Mouse (Mus musculus) spleen, adult 12 weeks (tissue): Measurements from ENCODE around the gene Fras1.

Source experiments
- DNase-seq: peaks from one replicate; pipeline ENCODE4 v3.0.0; 2022; ENCODE audit warnings: low spot score

Gene Fras1

DNA sequence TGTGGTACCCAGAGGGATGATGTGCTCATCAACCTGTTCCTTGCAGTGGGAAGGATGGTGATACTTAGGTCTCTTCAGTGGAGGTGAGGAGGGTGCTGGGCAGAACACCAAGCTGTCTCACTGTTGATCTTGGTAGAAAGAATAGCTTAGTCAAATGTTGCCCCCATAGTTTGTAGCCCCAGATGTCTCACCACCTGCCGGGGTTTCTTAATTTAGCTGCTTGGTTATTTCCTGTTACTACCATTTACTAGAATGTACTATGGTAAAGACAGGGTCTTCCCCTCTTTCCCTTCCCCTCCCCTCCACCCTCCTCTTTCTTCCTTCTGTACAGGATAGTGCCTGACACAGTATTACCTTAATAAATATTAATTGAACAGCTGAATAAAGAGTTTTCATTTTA is 118.7 kb downstream of the Fras1 start:
- no peak for DNase-seq

DNA sequence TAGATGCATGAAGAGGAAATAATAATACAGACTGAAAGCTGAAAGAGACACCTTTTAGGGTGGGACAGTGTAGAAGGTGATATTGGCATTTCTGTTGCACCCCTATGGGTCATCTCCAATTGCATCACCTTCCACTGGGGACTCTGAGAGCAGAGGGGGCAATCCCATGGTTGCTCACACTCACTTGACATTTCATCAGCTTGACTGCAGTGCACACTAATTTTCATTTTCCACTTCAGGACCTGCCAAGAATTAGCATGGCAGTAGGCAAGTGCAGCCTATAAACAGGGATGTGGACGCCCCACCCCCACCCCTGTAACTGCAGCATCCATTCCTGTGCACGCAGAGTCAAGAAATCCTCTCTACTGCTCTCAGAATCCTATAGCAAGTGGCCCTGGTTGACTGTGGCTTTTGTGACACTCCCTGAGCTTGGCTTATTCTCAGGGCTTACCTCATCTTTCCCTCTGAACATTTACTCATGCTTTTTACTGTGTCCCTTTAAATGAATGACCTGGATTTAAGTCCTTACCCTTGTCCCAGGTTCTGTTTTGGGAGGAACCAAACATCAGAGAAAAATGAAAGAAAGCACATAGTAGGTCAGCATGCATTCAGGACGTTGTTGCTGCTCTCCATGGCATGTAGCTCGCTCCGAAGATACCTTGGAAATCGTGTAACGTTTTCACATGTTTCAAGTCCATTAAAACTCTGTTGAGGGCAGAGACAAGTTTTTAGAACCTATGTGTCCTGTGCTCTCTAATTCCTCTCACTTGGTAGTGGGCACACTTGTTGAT is 120.9 kb downstream of the Fras1 start:
- DNase-seq, result no peak

DNA sequence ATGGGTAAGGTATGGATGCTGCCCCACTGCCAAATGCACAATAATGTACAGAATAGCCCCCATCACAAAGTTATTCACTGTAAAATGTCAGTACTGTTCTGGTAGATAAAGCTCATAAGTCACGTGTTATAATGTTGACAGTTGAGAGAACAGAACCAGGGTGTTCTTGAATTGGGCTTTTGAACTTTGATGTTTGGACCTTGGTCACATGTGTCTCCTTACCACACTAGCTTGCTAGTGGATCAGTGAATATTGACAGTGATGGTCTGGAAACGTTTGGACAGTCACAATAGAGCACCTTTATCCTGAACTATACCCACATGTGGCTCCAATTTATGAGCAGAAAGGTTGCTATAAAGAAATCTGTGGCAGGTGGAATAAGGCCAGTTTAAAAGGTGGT is 124.3 kb downstream of the Fras1 start:
- DNase-seq, result no peak

DNA sequence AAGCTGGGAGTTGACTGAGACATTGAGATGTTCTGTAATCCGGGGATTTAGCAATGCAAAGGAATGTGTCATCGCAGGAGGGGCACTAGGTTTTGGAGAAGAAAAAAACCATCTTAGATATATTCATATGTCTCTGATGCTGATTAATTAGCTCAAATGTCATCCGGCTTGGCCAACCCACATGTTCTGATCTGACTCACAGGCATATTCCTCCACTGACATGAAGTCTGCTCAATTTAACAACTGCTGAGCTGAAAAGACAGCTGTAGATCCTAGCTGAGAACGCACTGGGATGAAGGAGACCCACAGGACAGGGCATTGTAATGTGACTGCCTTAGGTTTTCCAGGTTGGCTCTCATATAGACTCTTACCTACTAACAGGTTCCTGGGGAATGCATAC is 128.0 kb downstream of the Fras1 start:
- DNase-seq, result no peak

DNA sequence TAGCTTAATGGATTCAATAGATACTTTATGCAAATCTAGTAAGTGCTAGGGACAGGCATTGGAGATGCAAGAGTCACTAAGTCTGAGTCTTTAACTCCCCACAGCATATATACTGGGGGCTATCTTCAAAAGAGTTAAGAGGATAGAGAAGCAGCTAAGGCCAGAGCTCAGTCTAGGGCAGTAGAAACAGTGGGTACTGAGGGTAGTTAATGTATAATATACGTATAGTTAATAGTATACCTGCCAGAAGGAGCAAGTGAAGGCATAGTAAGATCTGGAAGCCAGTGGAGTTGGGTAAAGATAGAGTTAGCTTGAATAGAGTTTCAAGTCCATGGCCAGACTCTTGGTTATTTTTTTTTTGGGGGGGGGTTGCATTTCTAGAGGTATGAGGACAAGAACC is 128.6 kb downstream of the Fras1 start:
- no peak for DNase-seq

DNA sequence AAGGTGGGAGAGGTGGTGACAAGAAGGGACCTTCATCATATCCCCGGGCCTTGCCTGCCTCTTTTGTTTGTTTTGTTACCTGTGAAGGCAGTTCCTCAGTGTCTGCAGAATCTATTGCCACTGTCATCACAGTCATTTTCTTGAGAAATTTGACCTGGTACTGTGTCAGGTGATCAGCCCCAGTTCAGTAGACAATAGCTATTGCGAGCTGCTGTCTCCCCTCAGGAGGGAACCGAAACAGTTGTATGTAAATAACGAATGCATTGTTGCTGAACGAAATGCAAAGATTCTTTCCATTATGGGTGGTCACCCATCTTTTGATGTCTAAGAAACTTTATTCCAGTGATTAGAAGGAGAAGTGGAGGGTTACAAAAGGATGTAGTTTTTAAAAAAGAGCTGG is 137.2 kb downstream of the Fras1 start:
- DNase-seq, result no peak

DNA sequence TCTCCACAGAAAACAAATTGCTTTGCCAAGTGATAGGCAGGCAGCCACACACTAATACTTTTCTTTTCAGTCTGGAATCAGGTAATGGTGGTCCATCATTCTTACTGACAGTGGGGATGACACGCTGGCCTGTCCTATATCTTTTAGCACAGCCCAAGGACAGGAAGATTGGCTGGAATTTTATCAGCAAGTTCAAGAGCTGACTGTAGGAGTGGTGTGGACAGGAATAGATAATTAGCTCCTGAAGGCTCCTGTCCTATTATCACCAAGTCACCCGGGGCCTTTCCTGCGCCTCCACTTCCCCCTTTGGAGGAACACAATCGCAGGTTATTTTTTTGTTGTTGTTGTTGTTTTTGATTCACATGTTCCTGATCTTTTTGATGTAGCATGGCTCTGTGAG is 139.6 kb downstream of the Fras1 start:
- DNase-seq, result no peak

DNA sequence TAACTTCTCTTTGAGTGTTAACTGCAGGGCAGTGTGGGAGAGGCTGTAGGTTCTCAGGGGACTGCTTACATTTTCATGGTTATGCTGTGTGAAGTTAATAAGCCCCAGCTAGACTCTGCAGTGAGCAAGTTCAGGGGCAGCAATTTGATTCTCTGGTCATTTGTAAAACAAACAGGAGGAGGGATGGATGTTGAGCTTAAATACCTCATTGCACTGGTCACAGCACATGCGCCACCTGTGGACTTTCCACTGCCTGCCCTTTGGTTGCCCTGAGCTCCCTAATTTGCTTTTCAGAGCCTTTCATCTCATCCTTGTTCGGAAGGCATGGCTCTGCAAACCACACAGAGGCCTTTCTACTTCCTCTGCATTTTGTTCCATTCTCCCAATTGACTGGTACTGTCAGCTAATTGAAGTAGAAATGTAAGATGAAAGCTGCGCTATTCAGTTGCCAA is 142.1 kb downstream of the Fras1 start:
- DNase-seq, result no peak

DNA sequence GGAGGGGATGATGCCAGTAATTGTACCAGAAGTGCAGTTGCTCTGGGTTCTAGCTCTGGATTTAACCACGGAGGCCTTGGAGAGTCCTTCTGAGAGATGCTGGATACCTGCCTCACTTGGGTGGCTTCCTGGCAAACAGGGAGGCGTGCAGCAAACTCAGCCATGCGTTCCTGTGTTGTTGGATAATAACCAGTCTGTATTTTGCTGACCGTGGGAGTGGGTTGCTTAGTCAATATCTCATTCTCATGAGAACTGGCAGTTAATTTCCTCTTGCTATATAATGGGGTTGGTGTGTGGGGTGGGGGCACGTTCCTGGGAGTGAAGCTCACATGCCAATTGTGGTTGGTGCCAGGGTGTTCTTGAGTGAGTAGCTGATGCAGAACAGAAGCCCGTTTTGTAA is 142.6 kb downstream of the Fras1 start:
- no peak for DNase-seq

DNA sequence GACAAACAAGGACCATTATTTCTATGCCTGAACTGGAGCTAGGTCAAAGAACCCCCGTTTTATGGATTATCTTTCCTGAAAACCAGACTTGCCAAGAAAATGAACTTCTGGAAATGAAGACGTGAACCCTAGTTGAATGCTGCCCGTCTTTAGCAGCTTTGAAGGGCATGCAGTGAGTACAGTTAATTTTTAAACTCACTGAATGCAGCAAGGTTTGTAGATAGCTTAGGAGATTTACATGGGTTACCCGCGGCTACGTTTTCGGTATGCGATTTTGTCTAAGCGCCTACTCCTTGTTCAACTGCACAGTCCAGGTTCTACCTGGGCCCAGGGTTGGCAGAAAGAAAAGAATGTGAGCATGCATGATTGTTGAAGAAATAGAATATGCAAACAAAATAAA is 147.8 kb downstream of the Fras1 start:
- no peak for DNase-seq

DNA sequence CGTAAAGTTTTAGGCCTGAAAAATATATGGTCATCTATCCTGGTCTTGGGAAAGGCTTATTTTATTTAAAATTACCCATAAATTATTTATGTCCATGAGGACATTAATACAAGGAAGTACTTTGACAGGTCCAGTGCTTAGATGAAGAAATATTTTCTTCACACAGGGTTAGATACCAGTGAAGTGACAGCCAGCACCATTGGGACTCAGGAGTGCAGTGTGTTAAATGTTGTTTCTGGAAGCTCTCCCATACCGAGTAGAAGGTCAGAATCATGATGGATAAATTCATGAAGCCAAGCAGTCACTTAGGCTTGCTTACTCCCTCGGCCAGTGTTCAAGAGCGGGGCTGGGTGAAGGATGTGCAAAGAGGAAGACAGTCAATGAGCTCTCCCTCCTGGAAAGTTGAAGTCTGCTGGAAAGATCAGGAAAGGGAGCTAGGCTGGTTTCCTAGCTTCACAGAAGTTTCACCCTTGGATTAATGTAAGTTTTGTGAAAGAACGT is 149.2 kb downstream of the Fras1 start:
- DNase-seq, result no peak

DNA sequence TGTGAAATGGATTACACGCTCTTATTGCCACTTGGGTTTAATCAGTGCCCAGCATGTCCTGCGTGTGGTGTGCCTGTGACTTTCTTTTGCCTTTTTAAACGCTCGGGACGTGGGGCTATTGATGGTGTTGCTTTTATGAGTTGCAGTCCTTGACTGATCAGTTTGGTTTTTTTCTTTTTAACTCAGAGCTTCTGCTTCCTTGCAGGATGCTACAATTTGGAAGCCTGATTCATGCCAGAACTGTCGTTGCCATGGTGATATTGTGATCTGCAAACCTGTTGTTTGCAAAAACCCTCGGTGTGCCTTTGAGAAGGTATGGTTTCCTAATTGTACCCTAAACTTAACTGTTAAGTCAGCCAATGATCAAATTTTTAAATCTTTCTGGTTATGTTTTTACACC is 154.5 kb downstream of the Fras1 start:
- DNase-seq, result no peak

DNA sequence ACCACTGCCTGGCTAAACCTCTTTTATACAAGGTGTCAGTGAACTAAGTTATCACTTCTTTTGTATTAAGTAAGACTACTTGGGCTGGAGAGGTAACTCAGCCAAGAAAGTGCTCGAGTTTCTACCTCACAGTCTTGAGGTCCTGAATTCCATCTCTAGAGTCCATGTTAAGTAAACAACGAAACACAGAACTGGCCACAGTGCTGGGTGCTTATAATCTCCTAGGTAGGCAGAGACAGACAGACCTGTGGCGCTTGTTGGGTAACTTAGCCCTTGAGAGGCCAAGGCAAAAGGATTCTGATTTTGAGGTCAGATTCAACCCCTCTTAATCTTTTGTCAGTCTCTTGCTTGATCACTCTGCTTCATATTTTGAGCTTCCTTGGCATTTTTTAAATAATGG is 156.8 kb downstream of the Fras1 start:
- DNase-seq, result no peak

DNA sequence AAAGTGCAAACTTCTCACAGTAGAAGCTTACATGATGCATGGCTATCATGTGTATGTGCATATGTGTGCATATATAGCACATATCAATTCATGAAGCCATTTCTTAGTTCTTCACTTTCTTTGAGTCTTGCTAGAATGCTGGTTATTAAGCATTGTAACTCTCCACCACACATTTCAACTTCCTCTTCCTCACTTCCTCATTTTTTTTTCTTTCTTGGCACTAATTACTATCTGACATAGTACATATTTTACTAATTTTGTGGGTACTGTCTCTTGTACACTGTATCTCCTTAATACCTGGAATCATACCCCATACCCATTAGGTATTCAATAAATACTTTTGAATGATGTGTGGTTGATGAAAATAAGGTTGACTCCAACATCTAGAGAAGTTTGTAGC is 158.2 kb downstream of the Fras1 start:
- DNase-seq, result no peak

DNA sequence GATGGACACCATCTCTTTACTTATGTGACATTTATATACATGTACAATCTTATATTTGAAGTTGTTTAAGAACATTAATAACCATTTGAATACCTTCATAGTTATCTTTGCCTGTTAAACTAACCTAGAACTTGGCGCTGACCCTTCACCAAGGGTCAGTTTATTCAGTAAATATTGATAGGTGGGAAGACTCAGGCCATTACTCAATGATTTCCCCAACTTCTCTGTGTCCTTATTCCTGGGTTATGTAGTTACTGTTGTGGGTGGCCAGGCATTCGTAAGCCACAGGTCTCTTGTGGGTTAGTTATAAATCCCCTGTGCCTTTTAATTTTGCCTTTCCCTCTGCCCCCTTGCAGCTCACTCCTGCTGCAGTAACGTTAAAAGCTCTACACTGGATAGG is 162.8 kb downstream of the Fras1 start:
- DNase-seq, result no peak

DNA sequence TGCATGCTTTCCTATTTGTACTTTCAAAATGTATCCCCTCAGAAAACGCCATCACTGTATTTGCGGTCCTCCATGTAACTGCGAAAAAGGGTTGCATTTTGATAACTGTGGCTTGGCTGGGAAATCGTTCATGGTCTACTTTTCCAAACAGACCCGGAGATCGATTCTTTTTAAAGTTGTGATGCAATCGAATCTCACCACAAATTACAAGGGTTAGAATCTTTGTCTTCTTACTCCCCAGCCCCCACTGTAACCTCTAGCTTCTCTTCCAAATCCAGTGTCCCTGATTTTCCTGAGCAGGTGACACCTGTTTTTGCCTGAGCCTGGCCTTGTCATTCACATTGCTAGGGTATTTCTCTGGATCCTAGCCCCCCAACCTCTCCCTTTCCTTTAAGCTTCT is 163.2 kb downstream of the Fras1 start:
- no peak for DNase-seq

DNA sequence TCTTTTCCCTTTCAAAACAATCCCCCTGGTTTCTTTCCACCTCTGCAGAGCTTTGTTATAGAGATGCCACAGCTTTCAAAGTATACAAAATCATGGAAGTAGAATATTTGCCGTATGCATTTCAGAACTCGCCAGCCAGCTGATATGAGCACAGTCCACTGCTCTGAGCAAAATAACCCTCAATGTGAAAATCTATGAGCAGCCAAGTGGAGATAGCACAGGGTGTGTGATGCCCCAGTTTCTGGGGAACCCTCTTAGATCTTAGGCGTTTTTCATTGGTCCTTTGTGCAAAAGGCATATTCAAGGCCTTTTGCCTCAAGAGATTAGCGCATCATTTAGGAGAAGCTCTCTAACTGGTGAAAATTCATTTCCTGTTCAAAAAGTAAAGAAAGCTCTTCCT is 170.4 kb downstream of the Fras1 start:
- no peak for DNase-seq

DNA sequence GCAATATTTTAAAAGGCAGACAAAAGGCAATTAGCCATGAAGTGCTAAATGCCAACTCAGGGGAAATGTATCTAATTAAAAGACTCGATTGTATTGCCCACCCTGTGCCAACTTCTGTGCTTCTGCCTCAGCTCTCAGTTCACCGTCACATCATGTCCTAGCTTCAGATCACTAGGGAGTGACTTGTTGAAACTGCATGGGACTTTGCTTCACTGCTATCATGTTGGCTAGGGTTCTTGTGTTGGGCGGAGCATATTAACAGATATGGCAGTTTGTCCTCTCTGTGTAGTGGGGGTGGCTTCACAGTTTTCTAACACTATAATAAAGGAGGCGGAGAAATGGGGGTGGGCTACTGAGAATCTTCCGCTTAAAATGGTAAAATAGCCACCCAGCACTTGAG is 172.2 kb downstream of the Fras1 start:
- no peak for DNase-seq

DNA sequence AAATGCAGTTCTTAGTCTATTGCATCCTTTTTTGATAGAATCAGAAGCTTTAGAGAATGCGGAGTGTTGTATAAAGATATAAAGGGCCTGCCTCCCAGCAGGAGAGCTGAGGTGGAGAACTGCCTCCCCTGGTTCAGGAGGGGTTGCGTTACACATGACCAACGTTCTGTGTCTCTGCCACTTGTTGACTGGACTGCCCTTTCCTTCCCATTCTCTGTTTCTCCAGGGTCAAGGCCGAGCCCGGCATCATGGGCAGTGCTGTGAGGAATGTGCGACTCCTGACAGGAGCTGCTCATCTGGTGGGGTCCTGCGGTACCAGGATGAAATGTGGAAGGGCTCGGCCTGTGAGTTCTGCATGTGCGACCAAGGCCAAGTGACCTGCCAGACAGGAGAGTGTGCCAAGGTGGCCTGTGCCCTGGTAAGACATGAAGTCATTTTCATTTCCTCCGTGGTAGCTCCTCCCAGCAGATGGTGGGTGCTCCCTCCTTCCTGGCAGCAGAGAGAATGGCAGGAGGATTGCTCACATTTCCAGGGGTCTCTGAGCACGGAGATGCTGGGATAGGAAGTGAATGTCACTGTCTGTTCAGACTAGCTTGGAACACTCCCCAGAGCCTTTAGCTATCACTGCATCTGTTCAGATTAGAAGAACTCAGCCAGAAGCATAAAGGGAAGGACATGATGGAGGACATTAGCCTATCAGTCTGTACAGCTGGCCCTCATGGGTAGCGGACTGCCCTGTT is 181.4 kb downstream of the Fras1 start:
- no peak for DNase-seq

DNA sequence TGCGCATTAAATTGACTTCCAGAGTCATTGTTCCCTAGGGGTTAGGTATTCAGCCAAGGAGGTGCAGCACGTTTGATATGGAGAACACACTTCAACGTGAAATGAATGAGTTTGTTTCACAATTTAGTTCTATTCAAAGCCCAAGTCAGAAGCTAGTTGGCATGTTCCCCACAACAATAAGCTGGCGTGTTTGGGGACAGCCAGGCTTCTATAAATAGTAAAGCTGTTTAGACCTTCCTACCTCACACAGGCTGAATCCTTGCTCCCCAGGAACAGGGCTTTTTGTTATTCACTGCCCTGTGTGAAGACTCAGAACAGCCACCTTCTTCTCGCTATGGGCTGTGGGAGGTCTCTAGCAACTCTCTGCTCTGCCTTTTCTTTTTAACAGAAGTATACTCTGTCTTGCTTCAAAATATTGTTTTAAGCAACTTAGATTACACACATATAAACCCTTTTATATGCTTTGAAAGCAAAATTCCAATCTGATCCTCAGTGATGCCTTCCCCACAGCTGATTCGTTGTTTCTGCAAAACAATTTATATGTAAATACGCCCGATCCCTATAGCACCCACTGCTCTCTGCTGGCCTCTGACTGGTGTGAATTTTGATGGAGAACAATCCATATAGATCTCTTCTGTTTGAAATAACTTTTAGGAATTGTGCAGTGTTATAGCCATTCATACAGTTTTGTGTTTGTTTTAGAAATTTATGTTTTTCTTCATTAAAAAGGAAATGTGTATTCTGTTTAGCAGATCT is 184.5 kb downstream of the Fras1 start:
- no peak for DNase-seq

DNA sequence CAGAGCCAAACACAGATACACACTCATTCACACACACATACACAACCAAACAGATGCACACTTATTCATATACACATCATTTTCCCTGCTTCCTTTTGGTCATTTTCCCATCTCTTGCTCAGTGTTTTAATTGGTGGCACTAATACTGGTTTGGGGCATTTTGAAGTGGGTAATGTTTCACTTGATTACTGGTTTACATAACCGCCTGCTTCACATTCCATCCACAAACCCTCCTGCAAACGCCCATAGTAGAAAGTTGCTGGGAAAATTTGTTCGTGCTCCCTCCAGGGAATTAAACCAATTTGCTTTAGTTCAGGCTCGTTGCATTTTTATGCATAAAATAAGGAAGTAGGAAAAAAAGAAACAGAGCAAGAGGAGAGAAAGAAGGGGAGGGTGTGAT is 200.8 kb downstream of the Fras1 start:
- no peak for DNase-seq

DNA sequence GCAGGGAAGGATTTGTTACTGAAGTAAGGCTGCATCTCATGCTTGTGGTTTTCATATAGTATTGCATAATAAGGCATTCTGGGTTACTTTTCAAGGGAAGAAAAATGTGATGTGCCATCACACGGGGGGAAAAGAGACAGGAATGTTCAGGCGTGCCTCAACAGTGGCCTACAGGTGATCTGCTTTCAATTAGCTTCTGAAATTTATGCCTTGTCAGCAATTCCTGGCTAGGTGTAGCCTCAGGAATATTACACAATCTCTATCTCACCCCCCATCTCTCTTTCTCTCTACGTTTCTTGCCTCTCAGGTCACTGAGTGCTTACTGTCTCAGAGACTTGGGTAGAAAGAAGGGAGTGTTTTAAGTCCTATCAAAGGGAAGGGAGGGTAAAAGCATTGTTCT is 204.9 kb downstream of the Fras1 start:
- DNase-seq, result no peak

DNA sequence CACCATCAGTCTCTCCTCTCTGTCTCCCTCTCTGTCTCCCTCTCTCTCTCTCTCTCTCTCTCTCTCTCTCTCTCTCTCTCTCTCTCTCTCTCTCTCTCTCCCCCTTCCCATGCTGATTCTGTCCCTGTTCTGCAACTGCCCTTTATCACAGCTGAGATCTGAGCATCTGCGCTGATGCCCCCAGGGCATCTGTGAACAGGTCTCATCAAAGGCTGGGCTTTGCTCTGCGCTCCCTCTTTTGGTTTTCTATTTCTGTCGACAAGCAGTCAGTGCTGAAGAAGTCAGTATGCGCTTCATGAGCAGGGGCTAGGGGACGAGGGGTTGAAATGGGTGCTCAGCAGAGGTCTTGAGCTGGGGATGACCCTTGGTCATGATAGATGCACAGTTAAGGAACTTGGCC is 206.2 kb downstream of the Fras1 start:
- no peak for DNase-seq
